Mouse (Mus musculus): ENCODE data around the gene Mterf2. TPM values are rescaled to one million over a fixed set of nuclear protein-coding genes. Genes with fewer than 3 reads are reported as not detected.

The Mterf2 gene
- 5.3 and 7.9 TPM in 2 replicates for total RNA-seq (2017)

DNA sequence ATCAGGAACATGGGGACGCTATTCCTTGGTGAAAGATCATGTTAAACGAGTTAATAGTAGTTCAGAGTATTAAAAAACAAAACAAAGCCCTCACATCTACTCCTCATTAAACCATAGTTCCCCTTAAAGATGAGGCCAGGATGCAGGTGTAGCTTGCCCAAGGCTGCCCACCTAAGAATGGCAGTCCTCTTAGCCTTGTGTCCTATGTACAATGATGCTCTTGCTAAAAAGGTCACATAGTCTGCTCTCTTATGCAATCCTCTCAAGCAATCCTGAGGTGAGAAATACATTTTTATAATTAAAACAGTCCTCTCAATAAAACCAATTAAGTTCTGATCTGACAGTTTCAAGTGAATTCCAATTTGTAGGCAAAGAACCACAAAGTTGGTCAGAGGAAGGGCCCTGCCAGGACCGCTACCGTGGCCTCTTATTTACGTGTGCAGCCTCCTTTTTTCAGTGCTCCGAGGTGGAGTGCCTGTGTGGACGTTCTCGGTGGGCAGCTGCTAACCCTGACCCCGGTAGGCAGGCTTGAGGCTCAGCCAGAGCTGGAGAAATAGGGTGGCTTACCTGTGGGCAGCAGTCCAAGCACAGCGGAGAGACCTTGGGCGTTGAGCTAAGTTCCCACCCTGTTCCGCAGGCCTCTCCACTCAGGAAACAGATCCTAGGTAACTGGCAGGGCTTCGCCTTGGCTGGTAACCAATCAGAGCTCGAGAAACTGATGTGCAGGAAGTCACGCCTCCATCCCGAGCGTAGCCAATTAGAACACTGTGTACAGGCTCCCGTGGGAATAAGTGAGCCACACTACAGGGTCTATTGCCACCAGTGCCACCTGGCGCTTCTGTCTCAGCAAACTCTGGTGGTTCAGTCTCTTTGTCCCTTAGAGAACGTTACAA is at the start of gene Mterf2:
Mterf2 (minus strand) TSS at position 633 of the 893 bp plus-strand sequence.
- ATAC-seq (replicated peaks; ENCODE audit: low read depth, poor library complexity, severe bottlenecking) = peak; percentile 98

GRCm38 (mm10) chr10:85176640-85177039 is 48.8 kb upstream of the Mterf2 start:
- ATAC-seq (replicated peaks; ENCODE audit: low read depth, poor library complexity, severe bottlenecking) = no peak

DNA sequence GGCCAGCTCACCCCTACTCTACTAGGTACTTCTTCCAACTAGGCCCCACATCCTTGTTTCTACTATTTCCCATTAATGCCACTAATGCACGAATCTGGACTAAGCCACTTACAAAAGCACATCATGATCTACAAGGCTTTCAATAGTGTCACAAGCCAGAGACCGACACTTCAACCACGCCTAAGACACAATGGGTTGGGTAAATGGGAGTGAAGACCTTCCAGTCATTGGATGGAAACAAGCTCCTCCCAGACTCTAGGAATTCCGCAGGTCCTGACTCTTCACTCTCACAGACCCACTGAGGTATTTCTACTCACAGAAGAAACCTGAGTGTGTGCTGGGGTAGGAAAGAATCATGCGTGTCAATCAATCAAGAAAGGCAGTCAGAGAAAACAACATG is 37.5 kb upstream of the Mterf2 start:
- ATAC-seq (replicated peaks; ENCODE audit: low read depth, poor library complexity, severe bottlenecking) = no peak

GRCm38 (mm10) chr10:85164791-85165190 is 37.0 kb upstream of the Mterf2 start:
- ATAC-seq (replicated peaks; ENCODE audit: low read depth, poor library complexity, severe bottlenecking) = no peak

- no peak for ATAC-seq (replicated peaks; ENCODE audit: low read depth, poor library complexity, severe bottlenecking)
Measured at GRCm38 (mm10) chr10:85161745-85162351, 34.0 kb upstream of the Mterf2 start.

GRCm38 (mm10) chr10:85159989-85160619 is 32.3 kb upstream of the Mterf2 start:
- ATAC-seq (replicated peaks; ENCODE audit: low read depth, poor library complexity, severe bottlenecking) = no peak

- ATAC-seq (replicated peaks; ENCODE audit: low read depth, poor library complexity, severe bottlenecking) = no peak
Measured at GRCm38 (mm10) chr10:85157451-85157850, 29.6 kb upstream of the Mterf2 start.

DNA sequence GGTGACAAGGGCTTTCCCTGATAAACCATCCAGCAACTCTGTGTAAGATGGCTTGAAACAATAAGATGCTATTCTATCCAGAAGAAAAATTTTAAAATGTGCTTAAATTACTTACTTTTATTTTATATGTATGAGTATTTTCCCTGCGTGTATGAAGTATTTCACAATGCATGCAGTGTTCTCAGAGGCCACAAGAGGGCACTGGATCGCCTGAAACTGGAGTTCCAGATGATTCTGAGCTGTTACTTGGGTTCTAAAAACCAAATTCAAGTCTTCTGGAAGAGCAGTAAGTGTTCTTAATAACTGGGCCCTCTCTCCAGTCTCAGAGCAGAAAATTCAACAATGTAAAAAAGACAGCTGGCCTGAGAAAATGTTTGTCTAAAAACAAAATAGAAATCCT is 26.4 kb upstream of the Mterf2 start:
- peak; percentile 81; the same call in 1 of the 2 replicates for ATAC-seq (replicated peaks; ENCODE audit: low read depth, poor library complexity, severe bottlenecking)

DNA sequence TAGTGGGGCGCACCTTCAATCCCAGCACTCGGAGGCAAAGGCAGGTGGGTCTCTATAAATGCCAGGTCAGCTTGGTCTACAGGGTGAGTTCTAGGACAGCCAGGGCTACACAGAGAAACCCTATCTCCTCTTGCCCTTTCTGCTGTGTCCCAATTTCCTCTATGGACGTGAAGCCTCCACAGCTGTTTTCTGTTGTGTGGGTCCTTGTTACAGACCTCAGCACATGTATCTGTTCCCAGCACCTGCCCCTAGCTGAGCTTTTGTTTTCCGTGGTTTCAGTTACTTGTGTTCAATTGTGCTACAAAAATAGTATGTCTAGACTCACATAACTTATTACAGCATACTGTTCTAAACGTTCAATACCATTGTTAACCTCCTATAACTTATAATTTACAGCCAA is 21.4 kb upstream of the Mterf2 start:
- ATAC-seq (replicated peaks; ENCODE audit: low read depth, poor library complexity, severe bottlenecking) = no peak

DNA sequence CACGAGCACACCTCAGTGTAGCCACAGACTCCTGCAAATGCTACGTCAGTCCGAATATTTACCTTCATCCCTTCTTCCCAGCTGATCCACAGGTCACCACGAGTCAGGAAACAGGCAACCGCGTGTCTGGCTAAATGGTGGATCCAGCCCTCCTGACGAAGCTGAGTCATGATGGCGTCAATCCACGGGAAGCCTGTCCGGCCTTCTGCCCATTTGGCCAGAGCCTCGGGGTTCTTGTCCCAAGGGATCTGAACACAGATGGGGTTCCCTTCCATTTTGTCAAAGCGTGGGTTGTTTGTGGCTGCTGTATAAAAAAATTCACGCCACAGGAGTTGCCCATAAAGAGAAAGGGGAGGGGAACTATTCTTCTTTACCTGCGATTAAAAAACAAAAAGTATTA is 18.5 kb upstream of the Mterf2 start:
- no peak for ATAC-seq (replicated peaks; ENCODE audit: low read depth, poor library complexity, severe bottlenecking)

DNA sequence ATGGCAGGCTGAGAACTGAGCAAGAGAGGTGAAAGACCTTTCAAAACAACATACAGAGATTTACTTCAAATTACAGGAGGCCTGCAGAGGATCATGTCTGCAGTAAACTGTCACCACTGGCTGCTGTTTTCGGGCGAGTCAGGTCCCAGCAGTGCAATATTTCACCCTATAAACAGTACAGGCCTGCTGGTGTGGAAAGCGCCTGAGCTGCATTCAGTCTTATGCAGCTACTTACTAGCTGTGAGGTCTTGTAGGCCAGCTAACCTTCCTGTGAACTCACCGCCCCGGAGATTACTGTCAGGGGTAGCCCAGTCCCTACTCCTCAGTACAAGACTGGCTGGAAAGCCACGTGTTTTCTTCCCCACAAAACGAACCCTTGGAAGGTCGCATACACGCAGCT is 13.6 kb upstream of the Mterf2 start:
- no peak for ATAC-seq (replicated peaks; ENCODE audit: low read depth, poor library complexity, severe bottlenecking)

GRCm38 (mm10) chr10:85136573-85136972 is 8.7 kb upstream of the Mterf2 start:
- ATAC-seq (replicated peaks; ENCODE audit: low read depth, poor library complexity, severe bottlenecking) = no peak

- ATAC-seq (replicated peaks; ENCODE audit: low read depth, poor library complexity, severe bottlenecking) = peak; percentile 75
Measured at GRCm38 (mm10) chr10:85128453-85128852, 626 bp upstream of the Mterf2 start.

GRCm38 (mm10) chr10:85125184-85125583 is 2.6 kb downstream of the Mterf2 start:
- ATAC-seq (replicated peaks; ENCODE audit: low read depth, poor library complexity, severe bottlenecking) = no peak

DNA sequence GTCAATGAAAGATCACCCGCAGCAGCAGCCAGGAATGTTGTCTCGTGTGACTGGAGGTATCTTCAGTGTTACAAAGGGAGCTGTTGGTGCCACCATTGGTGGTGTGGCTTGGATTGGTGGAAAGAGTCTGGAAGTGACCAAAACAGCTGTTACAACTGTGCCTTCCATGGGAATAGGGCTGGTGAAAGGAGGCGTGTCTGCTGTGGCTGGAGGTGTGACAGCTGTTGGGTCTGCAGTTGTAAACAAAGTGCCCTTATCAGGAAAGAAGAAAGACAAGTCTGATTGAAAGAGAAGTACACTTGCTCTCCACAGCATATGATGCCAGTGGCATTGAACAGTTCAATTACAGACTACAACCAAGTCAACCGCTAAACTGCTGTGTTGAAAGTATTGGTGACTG is 13.4 kb downstream of the Mterf2 start:
- ATAC-seq (replicated peaks; ENCODE audit: low read depth, poor library complexity, severe bottlenecking) = no peak

GRCm38 (mm10) chr10:85103085-85103885 is 24.5 kb downstream of the Mterf2 start:
- ATAC-seq (replicated peaks; ENCODE audit: low read depth, poor library complexity, severe bottlenecking) = peak; percentile 27; the same call in 1 of the 2 replicates

- ATAC-seq (replicated peaks; ENCODE audit: low read depth, poor library complexity, severe bottlenecking) = peak; percentile 85
Measured at GRCm38 (mm10) chr10:85102247-85103084, 25.4 kb downstream of the Mterf2 start, which contains the start of the genes Fhl4 and Tmem263. Gene Fhl4, minus strand, starts transcription at chr10:85102495. Gene Tmem263, plus strand, starts transcription at chr10:85102627.

DNA sequence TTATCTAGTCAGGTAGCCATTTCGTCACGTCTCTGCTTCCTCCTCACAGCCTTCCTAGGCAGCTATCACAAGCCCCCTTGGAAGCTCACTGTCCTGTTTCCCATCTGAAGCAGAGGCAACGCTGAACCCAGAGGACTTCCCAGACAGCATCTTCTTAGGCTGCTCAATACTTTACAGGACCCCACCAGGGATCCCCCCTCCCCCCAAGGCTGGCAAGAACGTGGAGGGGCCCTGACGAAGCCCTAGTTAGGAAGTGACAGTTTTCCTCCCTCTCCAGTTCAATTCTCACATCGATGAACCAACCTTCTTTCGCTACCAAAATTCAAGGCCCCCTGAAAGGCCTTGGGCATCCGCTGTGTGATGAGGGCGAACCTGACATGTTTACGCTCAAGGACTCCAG is 26.0 kb downstream of the Mterf2 start:
- peak; percentile 20 for ATAC-seq (replicated peaks; ENCODE audit: low read depth, poor library complexity, severe bottlenecking)

- ATAC-seq (replicated peaks; ENCODE audit: low read depth, poor library complexity, severe bottlenecking) = no peak
Measured at GRCm38 (mm10) chr10:85071605-85072152, 56.1 kb downstream of the Mterf2 start.

Measured in common myeloid progenitor, adult 5-6 weeks (primary cell).